15 mouse cellular contexts compared by ENCODE assay signal in genomic region chr6:119087919-119088318, GRCm38 (mm10).
DNase-seq lines count a peak whose midpoint lies in the region; ATAC-seq and TF ChIP-seq lines count a peak whose summit lies in the region.
"Had no signal": no experiment of that assay in that cellular context is flagged by ENCODE, and none has a peak within 500 bp of the region (broad histone marks: within the 10 kb centered on the region; RNA-seq: fewer than 3 reads in every experiment).

No protein-coding gene starts in this region.

- no peak overlapping the region; the same call in 1 of the 2 replicates for H3K4me2 ChIP-seq in heart, embryonic 13.5 days
- H3K4me2 ChIP-seq in lung, embryonic 15.5 days, result peak overlapping the region; percentile 32
- H3K4me2 ChIP-seq in intestine, embryonic 16.5 days (ENCODE audit: low read depth, low read length), result no peak overlapping the region
- H3K4me2 ChIP-seq in stomach, embryonic 16.5 days (ENCODE audit: low read depth, low read length), result no peak overlapping the region
- H3K4me2 ChIP-seq: kidney, embryonic 15.5 days; limb, embryonic 15.5 days; liver, embryonic 15.5 days; midbrain, embryonic 13.5 days; neural tube, embryonic 13.5 days had no signal

- TF ChIP-seq CTCF in lung, adult 2 months (IDR thresholded peaks at IDR 0.05; ENCODE audit: insufficient read depth, low read length), result no peak

- H3K9ac ChIP-seq in heart, embryonic 13.5 days, result peak overlapping the region; percentile 44
- no peak overlapping the region for H3K9ac ChIP-seq in lung, embryonic 15.5 days
- no peak overlapping the region; the same call in 1 of the 2 replicates for H3K9ac ChIP-seq in intestine, embryonic 16.5 days (ENCODE audit: low read depth, low read length)
- no peak overlapping the region for H3K9ac ChIP-seq in stomach, embryonic 16.5 days (ENCODE audit: low read length)
- H3K9ac ChIP-seq: kidney, embryonic 15.5 days; limb, embryonic 15.5 days; liver, embryonic 15.5 days; midbrain, embryonic 13.5 days; neural tube, embryonic 13.5 days had no signal

- peak overlapping the region; percentile 80 for H3K27ac ChIP-seq in heart, embryonic 13.5 days (replicated peaks)
- peak overlapping the region; percentile 90 for H3K27ac ChIP-seq in lung, embryonic 15.5 days
- H3K27ac ChIP-seq in intestine, embryonic 16.5 days (ENCODE audit: low read length), result peak overlapping the region; percentile 50; the same call in 1 of the 2 replicates
- H3K27ac ChIP-seq in stomach, embryonic 16.5 days (ENCODE audit: low read length), result peak overlapping the region; percentile 59
- H3K27ac ChIP-seq: kidney, embryonic 15.5 days; limb, embryonic 15.5 days; liver, embryonic 15.5 days; midbrain, embryonic 13.5 days; neural tube, embryonic 13.5 days had no signal

- no peaks in the 10 kb centered on the region for H3K36me3 ChIP-seq in heart, embryonic 13.5 days
- H3K36me3 ChIP-seq in lung, embryonic 15.5 days, result no peaks in the 10 kb centered on the region
- H3K36me3 ChIP-seq in intestine, embryonic 16.5 days (ENCODE audit: control insufficient read depth, insufficient read depth, low read length), result no peaks in the 10 kb centered on the region
- H3K36me3 ChIP-seq in stomach, embryonic 16.5 days (ENCODE audit: control insufficient read depth, insufficient read depth, low read length), result no peaks in the 10 kb centered on the region
- H3K36me3 ChIP-seq: kidney, embryonic 15.5 days; limb, embryonic 15.5 days; liver, embryonic 15.5 days; midbrain, embryonic 13.5 days; neural tube, embryonic 13.5 days had no signal

- DNase-seq in heart, adult 11 months, result no peak
- DNase-seq in lung, adult 2 months, result no peak
- DNase-seq in layer of hippocampus, adult 9-11 months, result no peak
- DNase-seq: B cell, adult 2 months; layer of hippocampus, postnatal 36 days; spleen, adult 18-20 months had no signal

- no peaks in the 10 kb centered on the region for H3K9me3 ChIP-seq in heart, embryonic 13.5 days
- H3K9me3 ChIP-seq in lung, embryonic 15.5 days, result no peaks in the 10 kb centered on the region
- H3K9me3 ChIP-seq in intestine, embryonic 16.5 days (ENCODE audit: control insufficient read depth, low read length), result no peaks in the 10 kb centered on the region
- H3K9me3 ChIP-seq in stomach, embryonic 16.5 days (replicated peaks; ENCODE audit: control insufficient read depth, low read length), result no peaks in the 10 kb centered on the region
- H3K9me3 ChIP-seq: kidney, embryonic 15.5 days; limb, embryonic 15.5 days; liver, embryonic 15.5 days; midbrain, embryonic 13.5 days; neural tube, embryonic 13.5 days had no signal

- TF ChIP-seq POLR2A in lung, adult 2 months (IDR thresholded peaks at IDR 0.05; ENCODE audit: borderline replicate concordance, extremely low read depth, low read depth, low read length), result no peak

- H3K27me3 ChIP-seq in heart, embryonic 13.5 days (replicated peaks), result no peaks in the 10 kb centered on the region
- H3K27me3 ChIP-seq in lung, embryonic 15.5 days, result no peaks in the 10 kb centered on the region
- no peaks in the 10 kb centered on the region for H3K27me3 ChIP-seq in intestine, embryonic 16.5 days (replicated peaks; ENCODE audit: control insufficient read depth, insufficient read depth, low read length)
- H3K27me3 ChIP-seq in stomach, embryonic 16.5 days (ENCODE audit: control insufficient read depth, insufficient read depth, low read length), result no peaks in the 10 kb centered on the region
- H3K27me3 ChIP-seq: kidney, embryonic 15.5 days; limb, embryonic 15.5 days; midbrain, embryonic 13.5 days; neural tube, embryonic 13.5 days had no signal

- peaks cover 82% of the 10 kb centered on the region for H3K4me1 ChIP-seq in heart, embryonic 13.5 days
- peaks cover 63% of the 10 kb centered on the region for H3K4me1 ChIP-seq in lung, embryonic 15.5 days
- H3K4me1 ChIP-seq in lung, adult 2 months (ENCODE audit: control insufficient read depth, insufficient read depth, low read length), result peaks cover 26% of the 10 kb centered on the region
- peaks cover 10% of the 10 kb centered on the region; the same call in 1 of the 2 replicates for H3K4me1 ChIP-seq in intestine, embryonic 16.5 days (ENCODE audit: control insufficient read depth, insufficient read depth, low read length)
- peaks cover 19% of the 10 kb centered on the region for H3K4me1 ChIP-seq in stomach, embryonic 16.5 days (ENCODE audit: control insufficient read depth, insufficient read depth, low read length)
- H3K4me1 ChIP-seq: liver, embryonic 15.5 days had no signal

- ATAC-seq in heart, embryonic 13.5 days (ENCODE audit: extremely low read depth, insufficient number of reproducible peaks, low FRiP score, low TSS enrichment), result no peak
- 0 out of 2 replicates have a peak, but pooled peaks have one; percentile 11 for ATAC-seq in lung, embryonic 15.5 days (ENCODE audit: borderline replicate concordance, extremely low read depth, low FRiP score, low TSS enrichment)
- ATAC-seq in intestine, embryonic 16.5 days, result no peak
- ATAC-seq in stomach, embryonic 16.5 days (ENCODE audit: insufficient read depth, low FRiP score), result no peak
- ATAC-seq: midbrain, embryonic 13.5 days had no signal

- no peak overlapping the region for H3K4me3 ChIP-seq in heart, embryonic 13.5 days
- H3K4me3 ChIP-seq in lung, embryonic 15.5 days, result no peak overlapping the region
- no peak overlapping the region for H3K4me3 ChIP-seq in lung, adult 2 months (replicated peaks; ENCODE audit: extremely low read depth, low read depth, low read length)
- H3K4me3 ChIP-seq in intestine, embryonic 16.5 days (ENCODE audit: low read length), result no peak overlapping the region
- no peak overlapping the region for H3K4me3 ChIP-seq in stomach, embryonic 16.5 days (replicated peaks; ENCODE audit: low read length)
- H3K4me3 ChIP-seq: kidney, embryonic 15.5 days; limb, embryonic 15.5 days; liver, embryonic 15.5 days; midbrain, embryonic 13.5 days; neural tube, embryonic 13.5 days had no signal

- WGBS in heart, embryonic 13.5 days, result 74% methylated on average over 8 of the region's 8 CpGs
- 42% methylated on average over 8 of the region's 8 CpGs for WGBS in lung, embryonic 15.5 days
- WGBS in lung, adult 2 months, result 50% methylated on average over 8 of the region's 8 CpGs
- WGBS in intestine, embryonic 16.5 days, result 61% methylated on average over 8 of the region's 8 CpGs
- 62% methylated on average over 8 of the region's 8 CpGs for WGBS in stomach, embryonic 16.5 days
